Mouse (Mus musculus) thymus, adult 2 months (tissue): Measurements from ENCODE around the gene Fsd1.

Experiments
- CTCF ChIP-seq: fragments of 200-500 bp; IDR thresholded peaks from 2 replicates; pipeline ENCODE4 v1.5.1; 2012; ENCODE audit warnings: mild to moderate bottlenecking, control low read depth, low read length, moderate library complexity, borderline replicate concordance; ENCODE audit not compliant: control insufficient read depth, poor library complexity, insufficient read depth; ENCODE audit errors: extremely low read depth
- POLR2A ChIP-seq: fragments of 200-500 bp; IDR thresholded peaks from 2 replicates; pipeline ENCODE4 v1.6.1; 2012; ENCODE audit warnings: mild to moderate bottlenecking, low read length, control low read depth, moderate library complexity; ENCODE audit not compliant: control insufficient read depth, poor library complexity, insufficient read depth; ENCODE audit errors: extremely low read depth

- TF ChIP-seq CTCF (no peak), POLR2A (no peak)
Measured at GRCm38 (mm10) chr17:56034726-56035100, 48.4 kb downstream of the Fsd1 start.
